Mouse (Mus musculus) liver, adult 2 months (tissue): ENCODE measurements around the gene Mad2l2.

Experiments
- CTCF ChIP-seq: fragments of 200-500 bp; IDR thresholded peaks from 2 replicates; pipeline ENCODE4 v1.5.1; 2011; ENCODE audit warnings: low read depth, low read length, control low read depth
- POLR2A ChIP-seq: fragments of 200-500 bp; IDR thresholded peaks from 2 replicates; pipeline ENCODE4 v1.6.1; 2011; ENCODE audit warnings: low read length, control low read depth; ENCODE audit not compliant: insufficient read depth; ENCODE audit errors: extremely low read depth

- no peak for TF ChIP-seq POLR2A
- no peak for TF ChIP-seq CTCF
Observed at GRCm38 (mm10) chr4:148182363-148182762, 52.2 kb downstream of the Mad2l2 start.
